Mouse (Mus musculus) embryo, embryonic 11 days (tissue): ENCODE data around the gene Acta1.

Experiments used
- DNase-seq: peaks from one replicate; pipeline ENCODE4 v3.0.0-alpha.2; 2015

The Acta1 gene

DNA sequence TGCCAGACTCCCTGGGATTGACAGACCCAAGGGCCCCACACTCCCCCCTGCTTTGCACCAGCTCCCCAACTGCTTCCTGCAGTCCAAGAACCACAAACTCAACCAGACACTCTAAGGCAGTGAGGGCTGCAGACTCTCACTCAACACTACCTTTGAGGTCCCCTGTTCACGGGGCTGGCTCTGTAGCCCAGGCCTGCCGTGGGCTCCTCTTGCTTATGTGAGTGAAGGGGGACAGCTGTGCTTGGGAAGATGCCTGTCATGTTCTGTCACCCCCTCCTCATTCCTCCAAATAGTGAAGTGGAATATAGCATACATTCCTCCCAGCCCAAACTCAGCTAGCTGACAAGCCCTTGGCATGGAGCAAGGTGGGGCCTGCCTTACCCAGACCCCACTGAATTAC, 12.1 kb downstream of the Acta1 start:
- no peak for DNase-seq

DNA sequence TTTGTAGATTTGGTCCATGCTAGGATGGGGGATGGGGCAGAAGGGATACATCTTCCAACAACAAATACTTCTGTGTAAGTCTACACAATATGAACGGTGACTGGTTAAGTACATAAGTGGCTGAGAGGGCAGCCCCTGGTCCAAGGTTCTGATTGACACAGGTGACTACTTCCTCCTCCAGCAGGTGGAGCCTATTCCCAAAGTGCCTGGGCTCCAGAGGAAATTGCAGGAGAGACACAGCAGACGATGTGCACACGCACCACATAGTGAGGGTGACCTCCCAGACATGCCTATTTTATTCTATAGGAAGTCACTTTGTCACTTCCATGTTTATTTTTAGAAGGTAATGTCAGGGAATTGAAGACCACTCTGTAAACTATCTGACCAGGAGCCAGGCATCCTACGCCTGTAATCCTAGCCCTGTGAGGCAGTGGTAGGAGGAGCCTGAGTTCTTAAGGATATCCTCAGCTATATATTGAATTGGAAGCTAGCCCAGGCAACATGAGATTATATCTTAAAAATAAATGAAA, 13.7 kb downstream of the Acta1 start:
- no peak for DNase-seq

DNA sequence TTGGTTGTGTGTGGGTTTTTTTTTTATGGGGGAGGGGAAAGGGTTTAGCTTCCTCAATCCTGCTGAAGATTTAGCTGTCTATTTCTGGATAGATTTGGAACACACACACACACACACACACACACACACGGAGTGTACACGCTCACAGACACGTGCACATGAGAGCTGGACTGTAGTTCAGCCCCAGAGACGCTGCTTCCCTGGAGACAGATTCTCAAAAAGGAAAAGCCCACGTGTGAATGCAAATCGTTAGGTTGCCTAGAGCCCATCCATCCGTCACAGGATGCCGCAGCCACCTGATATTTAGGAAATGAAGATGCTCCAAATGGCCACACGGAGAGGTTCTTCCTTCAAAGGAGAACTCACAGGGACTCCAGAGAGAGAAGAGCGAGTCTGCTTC, 14.3 kb downstream of the Acta1 start:
- no peak for DNase-seq

DNA sequence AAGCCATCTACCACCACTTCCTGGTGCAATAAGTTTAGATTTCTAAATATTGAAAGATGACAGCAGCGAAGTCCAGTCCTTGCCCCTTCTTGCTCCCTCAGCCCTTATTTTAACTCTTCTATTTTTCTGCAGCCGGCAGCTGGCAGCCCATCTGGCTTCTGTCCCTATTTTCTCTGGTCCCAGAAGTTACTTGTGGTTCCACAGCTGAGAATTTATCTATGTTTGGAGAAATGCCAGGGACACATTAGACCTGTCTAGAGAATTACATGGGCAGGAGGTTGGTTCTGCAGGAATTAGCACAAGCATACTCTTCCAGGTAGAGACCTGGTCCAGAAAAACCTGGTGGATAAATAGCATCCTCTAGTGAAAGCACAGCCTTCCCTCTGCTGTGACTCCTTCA, 16.7 kb downstream of the Acta1 start:
- no peak for DNase-seq

DNA sequence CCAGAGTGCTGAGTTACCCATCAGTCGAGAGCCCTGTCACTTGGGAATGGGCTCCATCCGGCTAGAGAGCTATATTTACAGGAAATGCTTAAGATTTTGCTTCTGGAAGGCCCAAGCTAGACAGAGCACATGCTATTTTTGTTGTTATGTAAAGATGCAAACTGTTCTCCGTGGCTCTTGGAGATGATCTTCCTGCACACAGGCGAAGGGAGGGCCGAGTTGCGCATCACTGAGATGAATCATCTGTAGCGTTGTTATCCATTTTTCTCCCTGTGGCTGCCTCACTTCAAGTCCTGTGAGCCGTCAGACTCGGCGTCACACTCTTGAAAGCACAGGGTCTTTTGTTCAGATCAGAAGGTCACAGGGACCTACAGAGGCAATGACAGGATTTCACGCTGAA, 20.2 kb downstream of the Acta1 start:
- DNase-seq: no peak

DNA sequence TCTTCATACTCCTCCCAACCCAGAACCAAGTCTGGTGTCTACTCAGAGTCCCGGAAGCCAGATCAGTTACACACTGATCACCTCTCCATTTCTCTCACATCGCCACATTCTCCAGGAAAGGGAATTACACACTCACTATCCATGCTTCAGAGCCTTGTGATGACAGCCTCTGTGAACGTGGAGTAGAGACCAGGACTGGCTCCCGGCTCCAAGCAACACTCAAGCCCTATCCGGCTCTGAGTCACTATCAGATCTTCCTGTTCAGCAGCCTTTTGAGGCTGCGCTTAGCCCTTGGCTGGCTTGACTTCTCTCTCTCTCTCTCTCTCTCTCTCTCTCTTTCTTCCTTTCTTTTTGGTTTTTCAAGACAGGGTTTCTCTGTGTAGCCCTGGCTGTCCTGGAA, 21.2 kb downstream of the Acta1 start:
- no peak for DNase-seq

DNA sequence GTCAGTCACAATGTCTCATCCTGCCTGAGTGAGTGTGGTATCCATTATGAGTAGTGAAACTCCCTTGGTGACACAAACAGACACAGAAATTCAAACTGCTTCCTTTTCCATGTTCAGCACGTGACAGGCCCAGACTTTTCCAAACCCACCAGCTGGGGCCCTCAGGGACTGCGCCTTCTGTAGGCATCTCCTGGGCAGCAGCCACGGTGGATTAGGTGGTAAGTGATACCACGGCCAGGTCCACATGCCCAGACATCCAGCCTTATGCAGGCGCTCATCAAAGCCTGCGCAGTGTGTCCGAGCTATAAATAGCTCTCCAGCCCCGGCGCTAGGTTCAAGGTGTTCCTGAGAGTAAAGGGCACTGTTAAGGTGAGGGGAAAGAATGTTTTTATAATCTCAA, 22.5 kb downstream of the Acta1 start:
- DNase-seq: no peak

DNA sequence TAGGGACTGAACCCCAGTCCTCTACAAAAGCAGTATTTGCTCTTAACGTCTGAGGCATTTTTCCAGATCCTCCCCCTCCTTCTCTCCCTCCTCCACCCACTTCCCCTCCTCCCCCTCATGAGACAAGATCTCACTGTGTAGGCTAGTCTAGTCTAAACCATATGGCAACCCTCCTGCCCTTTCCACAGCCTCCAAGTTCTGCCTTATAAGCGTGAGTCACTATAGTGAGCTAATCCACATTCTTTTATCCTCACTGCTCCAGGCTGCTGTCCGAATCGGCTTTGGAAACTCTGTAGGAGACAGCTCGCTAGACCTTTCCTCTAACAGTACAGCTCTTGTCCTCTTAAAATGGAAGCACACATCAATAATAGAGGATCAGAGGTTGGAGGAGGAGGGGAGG, 27.6 kb downstream of the Acta1 start:
- no peak for DNase-seq

DNA sequence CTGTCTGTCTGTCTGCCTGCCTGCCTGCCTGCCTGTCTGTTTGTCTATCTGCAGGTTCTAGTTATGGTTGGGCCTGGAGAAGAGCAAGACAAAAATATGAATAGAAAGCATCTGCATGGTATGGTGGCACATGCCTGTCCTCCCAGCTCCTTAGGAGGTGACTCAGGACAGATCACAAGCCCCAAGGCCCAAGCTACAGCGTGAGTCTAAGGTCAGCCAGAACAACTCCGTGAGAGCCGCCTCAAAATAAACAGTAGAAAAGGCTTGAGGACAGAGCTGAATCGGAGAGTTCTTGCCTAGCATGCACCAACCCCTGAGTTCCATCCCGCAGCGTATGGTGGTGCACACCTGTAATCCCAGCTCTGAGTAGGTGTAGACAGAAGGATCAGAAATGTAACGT, 28.8 kb downstream of the Acta1 start:
- DNase-seq: no peak

DNA sequence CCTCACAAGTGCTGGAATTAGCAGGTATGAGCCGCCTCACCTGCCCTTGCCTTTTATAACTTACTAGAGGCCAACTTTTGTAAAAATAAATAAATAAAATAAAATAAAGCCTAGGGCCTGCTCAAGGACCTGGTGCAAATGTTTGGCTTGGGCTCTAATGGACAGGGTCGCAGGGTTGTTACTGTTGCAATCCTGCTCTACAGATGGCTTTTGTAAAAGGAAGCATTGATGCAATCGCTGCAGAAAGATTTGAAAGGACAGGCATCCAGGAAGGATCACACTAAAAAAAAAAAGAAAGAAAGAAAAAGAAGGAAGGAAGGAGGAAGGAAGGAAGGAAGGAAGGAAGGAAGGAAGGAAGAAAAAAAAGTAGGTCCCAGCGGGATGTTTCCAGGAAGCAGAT, 34.2 kb downstream of the Acta1 start:
- DNase-seq: no peak

DNA sequence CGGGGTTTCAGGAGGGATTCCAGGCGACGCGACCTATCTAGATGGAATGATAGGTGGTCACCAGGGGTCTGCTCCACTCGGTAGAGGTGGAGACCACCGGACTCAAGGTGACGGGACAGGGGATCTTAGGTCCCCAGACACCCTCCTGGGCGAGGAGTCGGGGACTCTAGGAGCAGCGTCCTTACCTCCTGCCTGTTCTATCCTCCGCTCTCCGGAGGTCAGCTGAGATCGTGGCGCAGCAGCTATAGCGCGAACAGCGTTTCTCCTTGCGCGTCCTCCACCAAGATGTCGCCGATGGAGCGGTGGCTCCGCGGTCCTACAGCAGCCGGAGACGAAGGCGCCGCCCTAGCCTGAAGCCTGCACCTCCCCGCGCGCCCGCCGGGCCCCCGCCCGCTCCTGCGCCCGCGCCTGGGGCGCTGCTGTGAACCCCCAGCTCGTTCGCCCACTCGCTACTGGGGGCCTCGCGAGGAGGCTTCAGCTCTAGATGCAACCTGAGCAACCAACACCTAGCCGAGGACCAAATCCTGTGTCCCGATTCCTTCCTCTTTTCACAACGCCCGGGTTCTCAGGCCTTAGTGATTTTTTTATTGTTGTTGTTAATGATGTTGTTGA, 34.8 kb downstream of the Acta1 start, which contains the start of gene Ccsap:
Gene Ccsap (minus strand): TSS at position 562 of the 612 bp plus-strand sequence.
- peak; percentile 67 for DNase-seq

DNA sequence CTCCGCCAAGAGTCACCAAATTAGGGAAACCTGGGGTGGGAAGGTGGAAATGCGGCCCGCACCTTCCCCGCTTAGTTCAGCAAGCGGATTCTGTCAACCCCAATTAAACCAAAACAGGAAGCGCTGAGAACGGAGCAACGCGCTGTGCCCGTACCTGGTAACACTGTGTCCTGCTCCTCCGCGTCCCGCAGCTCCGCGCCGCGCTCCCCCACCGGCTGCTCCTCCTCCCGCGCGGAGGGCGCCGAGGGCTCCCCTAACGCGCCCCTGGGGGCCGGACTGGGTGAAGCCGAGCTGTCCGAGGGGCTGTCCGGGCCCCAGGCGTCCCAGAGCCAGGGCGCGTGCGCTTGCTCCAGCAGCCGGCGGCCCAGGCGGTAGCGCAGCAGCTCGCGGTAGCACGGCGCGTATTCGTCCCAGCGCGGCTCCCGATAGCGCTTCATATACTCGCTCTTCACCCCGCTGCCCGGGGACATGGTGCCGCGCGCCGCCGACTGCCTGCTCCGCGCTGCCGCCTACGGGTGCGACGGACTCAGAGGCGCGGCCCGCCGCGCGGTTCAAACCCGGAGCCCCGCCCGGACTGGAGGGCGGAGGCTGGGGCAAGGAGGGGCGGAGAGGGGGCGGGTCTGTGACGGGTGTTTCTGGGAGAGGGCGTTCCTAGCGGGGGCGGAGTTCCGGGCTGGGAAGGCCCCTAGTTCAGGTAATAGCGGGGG, 35.5 kb downstream of the Acta1 start:
- DNase-seq: peak; percentile 96

DNA sequence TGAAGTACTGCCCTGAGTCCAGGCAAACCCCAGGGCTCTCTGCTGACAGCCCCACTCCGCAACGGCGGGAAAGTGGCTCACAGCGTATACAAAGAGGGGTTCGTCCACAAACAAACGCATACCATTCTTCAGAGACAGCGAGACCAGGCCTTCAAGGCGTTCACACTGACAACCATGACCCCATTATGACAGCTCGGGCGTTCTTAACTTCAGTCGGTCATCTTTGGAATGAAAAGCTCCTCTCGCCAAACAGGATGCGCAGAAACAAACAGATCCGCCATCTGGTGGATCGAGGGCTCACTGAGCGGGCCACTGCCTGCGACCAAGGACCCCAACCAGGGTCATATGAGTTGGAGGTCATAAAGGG, 36.0 kb downstream of the Acta1 start:
- peak; percentile 59 for DNase-seq

DNA sequence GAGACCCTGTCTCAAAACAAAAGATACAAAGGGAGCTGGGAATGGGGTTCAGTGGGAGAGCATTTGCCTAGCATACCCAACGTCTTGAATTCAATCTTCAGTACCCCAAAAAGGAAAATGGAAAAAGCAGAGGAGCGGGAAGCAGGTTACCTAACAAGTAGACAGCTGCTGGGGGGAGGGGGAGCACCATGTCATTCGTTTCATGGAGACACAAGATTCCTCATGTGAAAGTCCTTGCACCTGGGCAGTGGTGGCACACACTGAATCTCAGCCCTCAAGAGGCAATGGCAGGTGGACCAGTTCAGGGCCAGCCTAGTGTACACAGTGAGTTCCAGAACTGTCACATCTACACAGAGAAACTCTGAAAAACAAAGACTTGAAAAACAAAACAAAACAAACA, 37.2 kb downstream of the Acta1 start:
- DNase-seq: no peak

DNA sequence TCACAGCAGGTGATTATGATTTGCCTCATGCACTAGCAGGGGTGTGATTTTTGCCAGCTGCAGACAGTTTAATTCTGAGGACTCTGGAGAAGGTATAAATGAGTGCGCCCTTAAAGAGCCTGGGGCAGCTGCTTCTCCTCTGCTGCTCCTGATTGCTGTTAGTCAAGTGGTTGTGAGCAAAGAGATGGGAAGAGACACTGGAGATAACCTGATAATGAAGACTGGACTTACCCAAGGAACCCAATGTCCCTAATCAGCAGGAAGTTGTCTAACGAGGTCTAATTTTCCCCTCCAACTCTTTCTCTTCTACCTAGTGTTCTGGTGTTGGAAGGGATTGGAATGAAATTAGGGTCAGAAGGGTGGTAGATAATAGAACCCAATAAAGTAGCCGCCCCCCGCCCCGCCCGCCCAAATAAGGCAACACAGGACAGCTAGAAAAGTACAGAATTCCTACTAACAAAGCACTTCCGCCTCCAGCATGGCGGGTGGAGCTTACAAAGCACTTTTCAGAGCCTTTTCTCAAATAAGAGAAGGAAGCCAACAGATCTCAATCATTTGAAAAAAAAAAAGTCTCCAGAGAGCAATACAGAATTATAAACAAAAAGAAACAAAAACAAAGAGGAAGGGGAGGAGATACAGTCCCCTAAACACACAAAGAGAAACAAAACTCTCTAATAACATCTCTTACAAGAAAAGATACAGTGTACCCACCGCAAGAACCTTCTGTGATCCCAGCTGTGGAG, 39.6 kb downstream of the Acta1 start:
- no peak for DNase-seq

DNA sequence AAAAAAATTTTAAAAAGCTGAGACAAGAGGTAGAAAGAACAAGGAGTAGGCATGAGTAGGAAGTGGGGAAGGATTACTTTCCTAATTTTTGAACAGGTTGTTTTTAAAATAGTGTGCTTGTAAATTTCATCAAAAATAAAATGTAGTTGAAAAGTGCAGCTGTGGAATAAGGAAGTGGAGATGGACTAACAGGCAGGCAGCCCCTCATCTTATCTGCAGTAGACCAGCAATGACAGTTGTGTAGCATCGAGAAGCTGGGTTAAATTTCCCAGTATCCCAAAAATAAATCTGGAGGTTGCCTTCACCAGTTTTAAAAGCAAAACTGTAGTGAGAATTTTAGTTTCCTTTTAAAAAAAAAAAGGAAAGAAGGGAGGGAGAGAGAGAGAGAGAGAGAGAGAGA, 40.3 kb downstream of the Acta1 start:
- no peak for DNase-seq

DNA sequence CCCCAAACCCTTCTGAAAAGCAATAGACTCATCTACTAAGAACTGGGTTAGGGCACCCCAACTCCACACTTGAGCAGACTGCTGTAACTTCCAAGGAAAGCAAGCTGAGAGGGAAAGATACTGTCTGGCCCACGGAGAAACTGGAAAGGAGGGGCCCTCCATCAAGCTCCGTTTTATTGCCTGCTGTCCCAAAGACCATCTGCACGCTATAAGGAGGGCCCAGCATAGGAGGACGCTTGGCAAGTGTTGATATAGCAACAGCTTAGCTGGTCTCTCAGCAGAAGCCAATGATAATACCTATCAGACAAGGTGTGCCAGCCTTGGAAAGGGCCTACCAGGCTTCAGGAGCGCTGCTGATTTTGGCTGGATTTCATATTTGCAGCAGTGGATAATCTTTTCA, 43.0 kb downstream of the Acta1 start:
- no peak for DNase-seq

DNA sequence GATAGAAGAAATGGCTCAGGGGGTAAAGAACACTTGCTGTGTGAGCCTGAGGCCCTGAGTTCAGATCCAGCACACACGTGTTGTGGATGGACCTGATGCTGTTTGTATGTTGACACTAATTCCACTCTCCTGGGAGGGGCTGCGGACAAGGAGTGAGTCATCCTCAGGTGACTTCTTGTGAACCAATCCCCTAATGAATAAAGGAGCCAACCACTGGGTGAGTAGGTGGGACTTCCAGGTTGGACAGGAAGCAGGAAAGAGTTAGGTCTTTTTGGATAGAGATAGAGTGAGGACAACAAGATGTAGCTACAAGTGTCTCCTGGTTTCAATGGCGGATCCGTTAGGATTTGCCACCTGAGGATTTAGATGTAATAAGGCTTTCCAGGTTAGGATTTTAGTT, 45.2 kb downstream of the Acta1 start:
- DNase-seq: no peak

DNA sequence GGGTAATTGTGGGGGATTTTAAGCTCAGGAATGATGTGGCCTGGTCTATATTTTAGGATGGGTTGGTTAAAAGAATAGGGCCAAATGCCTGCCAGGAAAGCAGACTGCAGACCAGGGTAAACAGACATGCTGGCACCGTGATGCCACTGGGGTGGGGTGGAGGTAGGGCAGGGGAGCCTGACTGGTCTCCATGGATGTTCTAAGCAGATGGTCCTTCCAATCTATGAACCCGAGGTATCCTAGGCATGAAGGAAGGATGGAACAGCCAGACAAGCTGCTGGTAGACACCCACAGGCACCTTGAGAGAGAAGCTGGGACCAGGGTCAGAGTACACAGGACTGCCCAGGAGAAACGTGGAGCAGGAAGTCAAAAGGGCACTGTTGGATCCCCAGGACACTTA, 47.0 kb downstream of the Acta1 start:
- DNase-seq: no peak

DNA sequence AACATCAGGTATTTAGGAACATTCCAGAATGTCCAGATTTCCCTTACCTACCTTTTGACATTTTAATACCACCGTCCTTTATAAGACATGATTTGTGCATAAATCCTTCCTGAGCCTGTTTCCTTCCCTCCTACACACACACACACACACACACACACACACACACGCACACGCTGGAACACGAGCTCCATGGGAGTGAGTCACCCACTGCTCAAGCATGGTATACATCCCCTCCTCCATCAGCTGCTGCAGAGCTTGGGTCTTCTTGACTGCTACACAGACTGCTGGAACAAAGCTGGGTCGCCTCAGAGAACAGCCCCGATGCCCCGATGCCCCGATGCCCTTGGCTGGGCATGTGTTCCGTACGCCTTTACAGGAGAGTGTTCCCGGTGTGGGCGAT, 48.0 kb downstream of the Acta1 start:
- no peak for DNase-seq

DNA sequence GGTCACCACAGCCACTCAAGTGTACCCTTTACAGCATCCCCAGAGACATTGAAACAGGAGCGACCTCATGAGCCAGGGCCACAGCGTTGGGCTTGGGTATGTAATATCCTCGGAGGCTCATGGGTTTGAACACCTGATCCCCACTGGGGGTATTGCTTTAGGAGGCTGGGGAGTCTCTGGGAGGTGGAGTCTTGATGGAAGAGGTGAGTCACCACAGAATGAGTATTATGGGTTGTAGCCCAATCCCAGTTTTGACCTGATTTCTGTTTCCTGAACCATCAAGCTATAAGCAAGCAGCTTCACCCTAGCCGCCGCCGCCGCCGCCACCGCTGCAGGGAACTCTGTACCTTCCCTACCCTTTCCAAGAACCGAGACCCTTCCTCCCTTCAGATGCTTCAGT, 48.6 kb downstream of the Acta1 start:
- DNase-seq: no peak

DNA sequence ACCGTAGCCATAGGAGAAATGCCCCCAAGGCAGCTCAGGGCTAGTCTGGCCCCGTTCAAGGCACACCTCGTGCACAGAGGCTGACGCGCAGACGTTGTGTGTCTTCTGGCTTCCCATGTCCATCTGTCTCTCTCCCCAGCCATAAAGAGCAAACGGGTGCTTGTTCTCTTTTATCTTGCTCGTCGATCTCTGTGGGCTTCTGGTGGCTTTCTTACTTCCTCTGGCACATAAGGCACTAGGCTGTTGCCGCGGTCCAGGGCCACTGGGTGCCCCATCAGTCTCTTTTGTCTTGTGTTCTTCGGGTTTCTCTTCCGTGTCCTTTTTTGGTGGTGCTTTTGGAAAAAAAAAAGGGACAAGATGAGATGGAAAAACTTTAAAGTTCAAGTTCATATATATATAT, 49.4 kb downstream of the Acta1 start:
- DNase-seq: no peak

DNA sequence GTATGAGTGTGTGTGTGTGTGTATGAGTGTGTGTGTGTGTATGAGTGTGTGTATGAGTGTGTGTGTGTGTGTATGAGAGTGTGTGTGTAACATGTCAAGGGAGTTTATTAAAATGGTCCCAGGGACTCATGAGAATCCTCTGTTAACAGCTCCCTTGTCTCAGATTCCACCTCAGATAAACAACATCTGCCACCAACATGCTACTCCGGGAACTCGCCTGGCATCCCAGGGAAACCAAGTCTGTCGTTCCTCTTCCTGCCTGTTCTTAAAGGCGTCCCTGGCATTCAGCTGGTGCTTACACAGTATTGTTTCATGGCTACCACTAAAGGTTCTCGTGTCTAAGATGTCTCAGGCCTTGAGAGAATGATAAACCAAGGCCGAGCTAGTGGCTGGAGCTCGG, 50.2 kb downstream of the Acta1 start:
- DNase-seq: no peak

DNA sequence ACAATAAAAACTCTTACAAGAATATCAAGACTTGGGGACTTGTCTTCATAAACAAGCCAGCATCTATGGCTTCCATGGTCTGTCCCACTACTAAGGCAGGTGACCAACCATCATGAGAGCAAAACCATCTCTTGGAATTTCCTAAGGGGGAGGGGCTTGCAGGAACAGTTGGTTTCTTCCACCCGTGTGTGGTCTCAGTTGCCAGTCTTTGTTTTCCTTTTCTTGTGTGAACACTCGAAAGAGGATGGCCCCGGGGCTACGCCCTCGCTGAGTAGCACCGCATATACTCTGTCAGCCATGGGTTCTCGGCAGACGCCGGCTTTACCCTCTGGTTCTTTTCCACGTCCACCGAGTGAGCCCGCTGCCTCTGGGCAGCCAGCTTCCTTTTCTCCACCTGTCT, 52.5 kb downstream of the Acta1 start:
- DNase-seq: no peak
